Mouse (Mus musculus) common myeloid progenitor, adult 5-6 weeks (primary cell): ENCODE results near the gene Aplp1. TPM values are rescaled to one million over a fixed set of nuclear protein-coding genes. Genes with fewer than 3 reads are reported as not detected.

Experiments used
- ATAC-seq: replicated peaks from 2 replicates; pipeline ENCODE4 v1.8.0; 2016; ENCODE audit warnings: low read depth, mild to moderate bottlenecking, moderate TSS enrichment, inconsistent platforms; ENCODE audit not compliant: poor library complexity, severe bottlenecking
- total RNA-seq: library from RNA; stranded (forward); fragments of 200-1000, 187-1606 nt; gene quantifications from 2 replicates; pipeline ENCODE4 v1.2.3, GENCODE M21; 2017

Gene Aplp1
- total RNA-seq, 1 experiment from 2014 or later: not detected

- ATAC-seq: peak; percentile 31
Observed at GRCm38 (mm10) chr7:30417856-30418255, 27.5 kb downstream of the Aplp1 start.

- peak; percentile 39 for ATAC-seq
Observed at GRCm38 (mm10) chr7:30413596-30413995, 31.7 kb downstream of the Aplp1 start, which contains the start of gene Tyrobp. Gene Tyrobp (plus strand): TSS chr7:30413760.

- ATAC-seq: peak; percentile 71
Observed at GRCm38 (mm10) chr7:30412735-30413147, 32.6 kb downstream of the Aplp1 start.

- peak; percentile 27; the same call in 1 of the 2 replicates for ATAC-seq
Observed at GRCm38 (mm10) chr7:30411023-30411422, 34.3 kb downstream of the Aplp1 start.

GRCm38 (mm10) chr7:30409789-30410188 lies 35.5 kb downstream of the Aplp1 start:
- no peak for ATAC-seq

- no peak for ATAC-seq
Observed at GRCm38 (mm10) chr7:30408639-30409038, 36.7 kb downstream of the Aplp1 start.

- no peak for ATAC-seq
Observed at GRCm38 (mm10) chr7:30402343-30402742, 43.0 kb downstream of the Aplp1 start.

GRCm38 (mm10) chr7:30399671-30400070 lies 45.7 kb downstream of the Aplp1 start:
- ATAC-seq: no peak

- peak; percentile 45; the same call in 1 of the 2 replicates for ATAC-seq
Observed at GRCm38 (mm10) chr7:30394871-30395270, 50.5 kb downstream of the Aplp1 start.

- peak; percentile 94 for ATAC-seq
Observed at GRCm38 (mm10) chr7:30394379-30394778, 51.0 kb downstream of the Aplp1 start.

GRCm38 (mm10) chr7:30393631-30394030 lies 51.7 kb downstream of the Aplp1 start:
- no peak for ATAC-seq

- ATAC-seq: 0 out of 2 replicates have a peak, but pooled peaks have one; percentile 3
Observed at GRCm38 (mm10) chr7:30392746-30393520, 52.4 kb downstream of the Aplp1 start.

Other genes starting within 250 kb of the Aplp1 start
- gene Capns1, start 246.7 kb downstream of the Aplp1 start, total RNA-seq: 116 and 136 TPM in 2 replicates
- 37.3 and 65.1 TPM in 2 replicates for gene Polr2i, start 213.6 kb downstream of the Aplp1 start, total RNA-seq
- gene Tbcb, start 213.3 kb downstream of the Aplp1 start, total RNA-seq: 40.5 TPM in 2 replicates
- not detected in 2 replicates for gene Ovol3, start 209.8 kb downstream of the Aplp1 start, total RNA-seq
- gene Thap8, start 165.4 kb downstream of the Aplp1 start, total RNA-seq: not detected in 2 replicates
- gene Wdr62, start 165.1 kb downstream of the Aplp1 start, total RNA-seq: 8.2 and 17.5 TPM in 2 replicates
- not detected in 2 replicates for gene Clip3, start 153.8 kb downstream of the Aplp1 start, total RNA-seq
- gene Alkbh6, start 136.8 kb downstream of the Aplp1 start, total RNA-seq: 15.2 and 31.2 TPM in 2 replicates
- gene Syne4, start 130.7 kb downstream of the Aplp1 start, total RNA-seq: 1.4 TPM in 1 of 2 replicates, not detected in the other
- gene E130208F15Rik, start 123.8 kb downstream of the Aplp1 start, total RNA-seq: 0.96 and 3.3 TPM in 2 replicates
- 10.8 and 11.0 TPM in 2 replicates for gene Sdhaf1, start 121.6 kb downstream of the Aplp1 start, total RNA-seq
- not detected in 2 replicates for gene Lrfn3, start 82.8 kb downstream of the Aplp1 start, total RNA-seq
- 94.7 and 118 TPM in 2 replicates for gene Tyrobp, start 31.8 kb downstream of the Aplp1 start, total RNA-seq
- 9.4 and 11.9 TPM in 2 replicates for gene Hcst, start 25.7 kb downstream of the Aplp1 start, total RNA-seq
- gene Nfkbid, start 23.8 kb downstream of the Aplp1 start, total RNA-seq: 9.0 and 13.0 TPM in 2 replicates
- gene Kirrel2, start 12.2 kb upstream of the Aplp1 start, total RNA-seq: not detected in 2 replicates
- 0.19 and 1.8 TPM in 2 replicates for gene Nphs1, start 12.8 kb upstream of the Aplp1 start, total RNA-seq
- not detected in 2 replicates for gene Prodh2, start 48.1 kb upstream of the Aplp1 start, total RNA-seq
- gene Arhgap33, start 89.5 kb upstream of the Aplp1 start, total RNA-seq: 5.2 and 9.1 TPM in 2 replicates
- 3.2 and 4.2 TPM in 2 replicates for gene Hspb6, start 106.6 kb upstream of the Aplp1 start, total RNA-seq
- gene Proser3, start 106.8 kb upstream of the Aplp1 start, total RNA-seq: 4.7 TPM in 2 replicates
- gene Lin37, start 114.3 kb upstream of the Aplp1 start, total RNA-seq: 20.8 and 21.2 TPM in 2 replicates
- 58.2 and 68.5 TPM in 2 replicates for gene U2af1l4, start 117.8 kb upstream of the Aplp1 start, total RNA-seq
- gene Gm49396, start 117.8 kb upstream of the Aplp1 start, total RNA-seq: 3.7 and 5.4 TPM in 2 replicates
- 117 and 174 TPM in 2 replicates for gene Psenen, start 118.1 kb upstream of the Aplp1 start, total RNA-seq
- 1.8 TPM in 1 of 2 replicates, not detected in the other for gene Igflr1, start 119.9 kb upstream of the Aplp1 start, total RNA-seq
- 8.9 and 24.9 TPM in 2 replicates for gene Kmt2b, start 143.2 kb upstream of the Aplp1 start, total RNA-seq
- 0.32 TPM in 1 of 2 replicates, not detected in the other for gene Zbtb32, start 153.4 kb upstream of the Aplp1 start, total RNA-seq
- gene Upk1a, start 167.3 kb upstream of the Aplp1 start, total RNA-seq: not detected in 2 replicates
- 396 and 504 TPM in 2 replicates for gene Cox6b1, start 180.6 kb upstream of the Aplp1 start, total RNA-seq
- not detected in 2 replicates for gene Etv2, start 190.3 kb upstream of the Aplp1 start, total RNA-seq
- gene Rbm42, start 204.8 kb upstream of the Aplp1 start, total RNA-seq: 39.4 and 47.8 TPM in 2 replicates
- gene Haus5, start 219.5 kb upstream of the Aplp1 start, total RNA-seq: 17.2 and 27.1 TPM in 2 replicates
- gene Pmis2, start 226.1 kb upstream of the Aplp1 start, total RNA-seq: not detected in 2 replicates